Mouse (Mus musculus): ENCODE data around the gene Clpb.

The Clpb gene

DNA sequence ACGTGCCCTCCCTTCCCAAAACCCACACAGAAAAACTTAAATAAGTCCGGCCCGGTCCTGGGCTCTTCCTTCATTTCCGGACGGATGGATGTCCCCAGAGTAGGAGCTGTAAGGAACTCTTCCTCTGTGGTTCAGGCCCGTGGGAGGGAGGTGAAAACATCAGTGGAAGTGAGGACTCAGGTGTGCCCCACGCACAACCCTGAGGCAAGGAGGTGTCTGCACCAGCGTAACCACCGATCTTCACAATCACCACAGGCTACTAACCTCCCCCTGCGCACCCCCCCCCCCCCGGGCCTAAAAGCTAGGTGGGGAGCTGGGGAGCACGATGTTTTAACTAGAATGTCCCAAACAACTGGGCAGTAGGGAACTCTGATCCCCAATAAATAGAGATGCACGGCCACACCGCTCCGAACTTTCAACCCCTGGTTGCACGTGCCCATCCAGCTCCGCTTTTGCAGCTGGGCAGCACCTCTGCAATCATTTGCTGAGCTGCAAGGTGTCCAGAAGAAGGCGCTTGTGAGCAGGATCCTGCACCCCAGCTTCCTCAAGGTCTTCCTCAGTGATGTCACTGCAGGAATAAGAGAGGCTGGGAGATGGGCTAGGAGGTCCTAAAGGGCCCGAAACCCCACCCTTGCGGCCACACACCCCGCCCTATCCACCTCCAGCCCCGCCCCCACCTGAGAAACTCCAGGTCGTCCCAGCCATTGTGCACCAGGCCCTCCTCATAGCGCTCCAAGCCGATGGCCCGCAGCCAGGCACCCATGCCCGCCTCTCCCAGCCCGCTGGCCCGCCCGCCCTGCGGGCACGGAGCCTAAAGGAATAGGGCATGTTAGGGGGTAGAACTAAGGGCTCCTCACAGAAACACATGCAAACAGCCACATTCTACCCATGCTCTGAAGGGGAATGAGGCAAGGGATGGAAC lies 159.7 kb downstream of the Clpb start:
- DNase-seq, result peak; percentile 51 to 57

DNA sequence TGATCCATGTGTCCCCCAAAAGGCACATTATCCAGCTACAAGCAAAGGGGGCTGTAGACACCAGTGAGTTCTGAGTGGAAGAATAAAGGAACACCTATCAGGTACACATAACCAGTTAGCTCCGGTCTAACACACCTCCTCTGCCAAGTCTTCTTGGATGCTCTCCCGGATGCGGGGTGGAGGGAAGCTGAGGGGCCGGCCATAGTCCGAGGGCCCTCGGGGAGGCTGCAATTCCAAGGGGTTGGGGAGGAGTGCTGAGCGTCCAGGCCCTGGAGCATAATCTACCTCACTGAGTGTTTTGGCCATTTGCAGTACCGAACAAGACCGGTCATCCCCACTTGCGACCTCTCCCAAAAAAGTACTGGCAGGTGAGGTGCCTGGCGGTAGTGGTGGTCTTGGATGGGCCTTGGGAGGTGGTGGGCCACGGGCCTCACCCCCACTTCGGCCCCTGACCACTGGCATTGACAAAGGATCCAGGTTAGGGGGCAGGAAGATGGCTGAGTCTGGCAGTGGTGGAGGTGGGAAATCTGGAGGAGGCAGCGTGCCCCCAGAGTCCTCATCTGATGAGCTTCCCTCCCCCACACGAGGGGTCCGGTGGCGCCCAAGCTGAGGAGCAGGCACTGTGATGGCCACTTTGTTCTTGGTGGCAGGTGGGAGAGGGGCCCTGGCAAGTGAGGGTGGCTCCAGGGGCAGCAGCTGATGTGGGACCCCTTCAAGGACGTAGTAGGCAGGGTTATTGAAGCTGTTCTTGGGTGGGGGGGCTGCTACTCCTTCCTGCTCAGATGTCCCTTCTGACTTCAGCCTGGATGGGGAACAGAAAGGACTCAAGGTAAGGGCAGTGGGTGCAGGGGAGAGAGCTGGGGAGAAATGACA lies 160.6 kb downstream of the Clpb start:
- no peak for DNase-seq

DNA sequence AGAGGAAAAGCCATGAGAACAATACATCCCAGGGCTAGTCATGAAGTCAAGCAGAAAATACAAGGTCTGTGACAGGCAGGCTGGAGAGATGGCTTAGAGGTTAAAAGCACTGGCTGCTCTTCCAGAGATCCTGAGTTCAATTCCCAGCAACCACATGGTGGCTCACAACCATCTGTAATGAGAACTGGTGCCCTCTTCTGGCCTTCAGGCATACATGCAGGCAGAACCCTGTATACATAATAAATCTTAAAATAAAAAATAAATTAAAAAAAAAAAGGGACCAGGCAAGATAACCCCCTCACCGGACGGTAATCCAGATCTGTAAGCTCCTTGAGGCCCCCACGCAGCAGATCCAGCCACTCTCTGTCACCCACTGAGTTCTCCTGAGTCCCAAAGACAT lies 166.9 kb downstream of the Clpb start:
- DNase-seq, result no peak

DNA sequence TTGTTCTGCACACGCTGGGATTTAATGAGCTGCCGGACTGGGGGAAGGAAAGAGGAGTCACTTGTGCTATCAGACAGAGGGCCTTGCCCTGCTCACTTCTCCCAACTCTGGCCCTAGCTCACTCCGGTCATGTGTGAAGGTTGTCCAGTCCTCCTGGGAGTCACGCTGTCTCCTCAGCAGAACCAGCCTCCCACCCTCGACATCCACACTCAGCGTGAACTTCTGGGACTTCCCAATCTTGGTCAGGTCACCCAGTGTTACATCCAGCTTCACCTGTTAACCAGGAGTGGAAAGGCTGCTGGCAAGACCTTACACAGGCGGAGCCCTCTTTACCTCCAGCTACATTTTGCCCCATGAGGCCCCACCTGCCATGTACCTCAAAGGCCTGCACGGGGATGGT lies 168.0 kb downstream of the Clpb start:
- DNase-seq, result no peak

DNA sequence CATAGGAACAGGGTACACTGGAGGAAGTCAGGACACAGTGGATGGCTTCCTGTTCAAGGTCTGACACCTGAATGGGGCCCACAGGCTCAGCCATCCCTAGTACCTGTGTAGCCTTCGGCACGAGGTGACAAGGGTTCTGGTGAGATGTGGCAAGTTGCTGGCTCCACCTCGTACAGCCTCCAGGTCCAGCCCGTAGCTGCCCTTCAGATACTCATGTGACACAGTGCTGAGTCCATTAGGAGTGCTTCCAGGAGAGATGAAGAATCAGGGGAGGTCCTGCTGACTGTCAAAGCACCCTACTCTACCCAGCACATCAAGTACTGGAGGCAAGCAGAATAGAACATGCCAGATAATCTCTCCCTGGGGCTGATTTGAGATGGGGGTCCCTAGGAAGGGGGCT lies 168.9 kb downstream of the Clpb start:
- DNase-seq, result no peak

DNA sequence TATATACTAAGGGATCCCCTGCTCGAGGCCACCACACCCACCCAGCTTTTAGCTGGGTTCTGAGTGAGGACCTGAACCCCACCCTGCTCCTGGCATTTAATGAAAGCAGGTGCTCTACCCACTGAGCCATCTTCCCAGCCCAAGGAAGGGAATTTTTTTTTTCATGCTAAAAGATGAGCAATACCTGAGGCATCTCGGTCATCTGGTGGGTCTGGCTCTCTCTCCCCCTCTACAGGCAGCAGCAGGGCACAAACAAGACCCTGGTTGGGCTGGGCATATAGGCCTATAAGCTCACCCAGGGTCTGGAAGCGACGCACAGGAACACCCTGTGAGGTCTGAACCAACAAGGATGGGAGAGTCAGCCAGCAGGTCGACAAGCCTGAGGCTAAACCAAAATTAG lies 169.9 kb downstream of the Clpb start:
- no peak for DNase-seq

DNA sequence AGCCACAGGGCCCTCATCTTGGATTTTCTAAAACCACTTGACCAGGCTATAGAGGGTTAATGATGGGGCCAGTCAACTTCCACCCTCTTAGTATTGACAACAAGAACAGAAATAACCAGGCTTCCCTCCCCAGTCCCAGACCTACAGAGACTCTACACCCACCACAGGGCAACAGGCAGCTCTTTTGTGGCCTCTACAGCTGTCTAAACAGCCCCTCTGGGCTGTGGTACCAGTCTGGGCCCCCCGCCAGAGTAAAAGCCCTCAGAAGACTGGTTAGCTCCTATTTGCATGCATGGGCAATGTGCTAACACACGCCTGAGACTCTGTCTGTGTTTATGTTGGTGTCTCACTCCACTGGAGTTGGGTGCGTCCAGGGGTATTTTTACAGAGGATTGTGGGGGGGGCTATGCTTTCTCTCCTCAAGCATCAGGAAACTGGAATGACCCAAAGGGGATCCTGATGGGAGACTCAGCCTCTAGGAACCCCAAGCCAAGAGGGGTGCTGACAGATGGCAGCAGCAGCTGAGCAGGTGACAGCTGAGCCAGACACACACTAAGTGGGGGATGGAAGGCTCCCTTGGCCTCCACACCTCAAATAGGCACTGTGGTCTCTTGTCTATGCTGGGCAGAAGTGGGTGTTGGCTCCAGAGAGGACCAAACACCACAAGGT lies 170.6 kb downstream of the Clpb start:
- no peak for DNase-seq

DNA sequence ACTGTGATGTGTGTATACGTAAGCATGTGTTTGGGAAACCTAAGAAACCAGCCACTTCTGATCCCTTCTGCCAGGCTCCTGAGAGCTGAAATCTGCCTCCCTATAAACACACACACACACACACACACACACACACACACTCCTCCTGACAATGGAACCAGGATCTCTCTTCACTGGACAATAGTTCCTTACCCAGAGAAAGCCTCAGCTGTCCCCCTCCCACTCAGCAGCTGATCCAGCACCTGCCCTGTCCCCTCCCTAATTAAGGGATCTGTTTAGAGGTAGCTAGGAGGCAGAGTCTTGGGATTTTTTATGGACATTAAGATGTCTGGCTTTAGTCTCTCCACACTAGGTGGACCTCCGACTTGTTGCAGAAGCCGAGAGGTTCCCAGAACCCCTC lies 171.5 kb downstream of the Clpb start:
- no peak for DNase-seq

DNA sequence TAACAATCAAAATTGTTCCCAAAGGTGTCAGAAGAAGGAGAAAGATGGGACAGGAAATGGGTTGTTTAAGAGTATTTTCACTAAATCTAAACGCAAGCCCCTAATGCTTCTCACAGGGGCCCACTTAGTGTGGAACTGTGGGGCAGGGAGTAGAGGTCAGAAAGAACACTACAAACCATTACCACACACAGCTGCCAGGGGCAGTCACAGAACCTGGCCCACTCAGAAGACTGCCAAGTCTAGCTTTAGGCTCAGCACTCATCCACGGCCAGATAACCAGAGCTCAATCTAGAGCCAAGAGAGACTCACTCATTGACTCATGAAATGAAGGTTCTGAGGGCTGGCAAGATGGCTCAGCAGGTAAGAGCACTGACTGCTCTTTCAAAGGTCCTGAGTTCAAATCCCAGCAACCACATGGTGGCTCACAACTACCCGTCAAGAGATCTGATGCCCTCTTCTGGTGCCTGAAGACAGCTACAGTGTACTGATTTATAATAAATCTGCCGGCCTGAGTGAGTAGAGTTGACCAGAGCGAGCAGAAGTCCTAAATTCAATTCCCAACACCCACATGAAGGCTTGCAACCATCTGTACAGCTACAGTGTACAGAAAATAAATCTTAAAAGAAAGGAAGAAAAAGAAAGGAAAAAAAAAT lies 172.2 kb downstream of the Clpb start:
- no peak for DNase-seq

DNA sequence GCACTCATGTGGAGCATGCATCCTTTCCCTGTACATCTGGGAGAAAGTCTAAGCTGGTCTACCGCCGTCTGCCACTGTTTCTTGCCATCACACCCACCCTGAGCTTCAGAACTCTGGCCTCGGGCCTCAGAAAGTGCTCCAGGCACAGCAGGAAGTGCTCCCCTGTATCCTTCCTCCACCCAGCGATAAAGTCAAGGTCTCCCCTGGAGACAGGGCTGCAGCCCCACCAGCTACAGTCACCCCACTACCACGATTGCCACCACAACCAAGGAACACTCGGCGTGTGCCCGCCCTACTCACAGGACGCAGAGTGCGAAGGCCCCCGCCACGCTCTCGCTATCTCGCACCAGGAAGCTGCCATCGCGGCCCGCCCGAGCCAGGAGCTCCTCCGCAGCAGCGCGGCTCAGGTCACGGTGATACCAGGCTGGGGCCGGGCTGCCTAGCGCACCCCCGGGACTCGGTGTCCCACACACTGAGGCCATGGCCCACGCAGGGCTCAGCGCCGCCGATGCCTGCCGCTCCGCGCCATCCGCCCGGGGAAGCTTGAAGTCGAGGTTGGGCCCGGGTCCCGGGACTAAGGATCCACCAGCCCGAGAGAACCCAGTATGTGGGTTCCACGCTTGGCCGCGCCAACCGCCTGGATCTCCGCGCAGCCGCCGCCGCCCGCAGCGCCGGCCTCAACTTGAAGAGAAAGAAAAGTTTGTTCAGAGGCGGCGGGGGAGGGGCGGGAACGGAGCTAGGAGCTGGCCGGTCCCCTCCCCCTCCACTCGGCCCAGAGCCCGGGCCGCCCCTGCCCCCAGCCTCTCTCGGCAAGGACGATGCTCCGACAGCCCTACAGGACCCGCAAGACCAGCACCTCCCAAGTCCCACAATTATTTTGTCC lies 173.1 kb downstream of the Clpb start:
- peak; percentile 72 to 76 for DNase-seq

DNA sequence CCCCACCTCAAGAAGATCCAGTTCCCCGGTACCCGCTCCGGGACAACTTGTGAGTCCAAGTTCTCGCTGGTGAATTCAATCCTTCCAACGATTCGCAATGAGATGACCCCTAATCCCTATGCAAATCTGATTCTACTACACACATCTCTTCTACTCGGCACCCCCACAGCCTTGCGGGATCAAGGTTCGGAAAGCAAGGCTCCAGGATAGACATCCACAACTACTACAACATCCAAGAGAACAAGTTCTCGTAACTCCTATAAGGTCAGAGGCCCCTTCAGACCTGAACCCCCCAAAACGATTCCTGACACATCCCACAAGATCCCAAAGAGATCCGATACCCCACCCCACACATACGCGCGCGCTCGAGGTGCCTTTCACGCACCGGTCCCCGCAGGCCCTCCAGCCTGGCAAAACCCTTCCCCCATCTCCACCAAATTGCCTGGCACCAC lies 173.7 kb downstream of the Clpb start:
- DNase-seq, result no peak

DNA sequence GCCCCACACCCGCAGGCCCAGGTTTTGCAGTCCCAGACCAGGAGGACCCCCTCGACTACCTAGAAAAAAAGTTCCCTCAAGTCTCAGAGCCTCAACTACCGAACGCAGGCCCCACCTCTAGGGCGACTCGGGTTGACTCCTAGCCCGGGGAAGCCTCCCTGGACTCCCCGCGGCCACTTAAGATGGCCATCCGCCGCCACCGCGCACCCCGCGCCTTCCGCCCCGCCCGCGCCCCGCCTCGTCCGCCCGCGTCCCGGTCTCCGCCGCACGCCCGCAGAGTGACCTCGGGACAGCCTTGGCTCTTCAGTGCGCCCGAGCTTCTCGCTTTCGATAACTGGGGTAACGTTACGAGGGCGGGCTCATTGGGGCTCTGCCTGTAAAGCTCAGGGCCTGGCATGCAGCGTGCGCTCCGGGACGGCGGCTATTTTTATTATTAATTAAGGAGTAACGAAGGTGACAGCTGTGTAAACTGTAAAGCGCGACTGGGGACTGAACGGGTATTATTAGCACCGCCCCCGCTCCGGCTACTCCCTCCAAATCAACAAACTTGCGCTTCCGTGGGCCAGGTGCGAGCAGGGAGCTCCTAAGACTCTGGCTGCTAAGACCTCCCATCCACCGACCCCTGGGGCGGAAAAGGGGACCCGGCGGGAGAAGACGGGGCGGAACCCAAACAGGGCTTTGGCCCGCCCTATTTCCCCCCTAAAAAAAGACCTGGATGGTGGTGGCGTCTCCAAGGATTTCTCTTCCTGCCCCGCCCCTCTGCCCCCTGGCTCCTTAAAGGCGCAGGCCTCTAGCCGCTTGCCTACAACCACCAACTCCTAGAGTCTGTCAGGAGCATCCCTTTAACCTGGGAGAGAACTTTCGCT lies 174.4 kb downstream of the Clpb start, which contains the start of gene Inppl1:
Gene Inppl1, minus strand, starts transcription at position 624 of the 866 bp plus-strand sequence.
- peak; percentile 90 to 93 for DNase-seq

DNA sequence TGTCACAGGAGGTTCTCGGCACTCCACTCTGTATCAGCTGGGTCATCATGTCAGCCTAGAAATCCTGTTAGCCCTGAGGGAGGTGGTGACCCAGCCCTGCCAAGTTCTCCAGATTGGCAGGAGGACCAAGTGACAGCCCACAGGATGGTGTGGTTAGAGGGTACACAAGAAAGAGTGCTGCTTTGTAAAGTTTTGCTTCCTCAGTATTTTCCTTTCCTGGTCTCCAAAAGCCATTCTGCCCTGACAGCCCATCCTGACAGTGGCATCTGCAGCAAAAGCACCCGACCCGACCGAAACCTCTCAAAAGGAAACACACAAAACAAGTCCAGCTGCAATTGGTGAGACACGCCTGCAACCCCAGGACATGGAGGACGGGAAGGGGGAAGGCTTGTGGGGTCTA lies 180.8 kb downstream of the Clpb start:
- no peak for DNase-seq
